Mouse (Mus musculus): ENCODE data around the gene Wtip. TPM values are rescaled to one million over a fixed set of nuclear protein-coding genes. Genes with fewer than 3 reads are reported as not detected.
A peak's percentile ranks its signal among the peaks of the same experiment; 100 is the strongest.

Gene Wtip
- polyA plus RNA-seq, 1 experiment from 2014 or later, result 7.9 TPM

- Histone ChIP-seq H3K9me3 (ENCODE audit: low read length) (no peaks in the 10 kb centered on the region), H3K27ac (ENCODE audit: low read length) (no peak overlapping the region), H3K9ac (replicated peaks; ENCODE audit: low read depth) (no peak overlapping the region), H3K27me3 (replicated peaks; ENCODE audit: insufficient read depth, low read length) (no peaks in the 10 kb centered on the region), H3K4me2 (replicated peaks; ENCODE audit: low read depth, low read length) (no peak overlapping the region), H3K36me3 (ENCODE audit: insufficient read depth, low read length) (peaks cover 76% of the 10 kb centered on the region), H3K4me1 (ENCODE audit: insufficient read depth, low read depth, low read length) (no peaks in the 10 kb centered on the region), H3K4me3 (ENCODE audit: low read depth, low read length) (no peak overlapping the region)
- ATAC-seq (no peak), DNase-seq (ENCODE audit: low spot score) (no peak)
- WGBS, result 81% methylated on average over 4 of the region's 4 CpGs
- TF ChIP-seq CTCF (IDR thresholded peaks at IDR 0.05) (no peak), EP300 (IDR thresholded peaks at IDR 0.05) (no peak)
Measured at GRCm38 (mm10) chr7:34147193-34147592, 14.1 kb upstream of the Wtip start.

- ATAC-seq (no peak), DNase-seq (ENCODE audit: low spot score) (no peak)
- TF ChIP-seq EP300 (IDR thresholded peaks at IDR 0.05) (no peak), CTCF (IDR thresholded peaks at IDR 0.05) (no peak)
- H3K27ac ChIP-seq (ENCODE audit: low read length), result no peak overlapping the region
- no peaks in the 10 kb centered on the region for H3K4me1 ChIP-seq (ENCODE audit: insufficient read depth, low read depth, low read length)
- H3K9me3 ChIP-seq (ENCODE audit: low read length), result no peaks in the 10 kb centered on the region
- no peak overlapping the region for H3K9ac ChIP-seq (replicated peaks; ENCODE audit: low read depth)
- no peak overlapping the region for H3K4me2 ChIP-seq (replicated peaks; ENCODE audit: low read depth, low read length)
- peaks cover 50% of the 10 kb centered on the region for H3K36me3 ChIP-seq (ENCODE audit: insufficient read depth, low read length)
- H3K4me3 ChIP-seq (ENCODE audit: low read depth, low read length), result no peak overlapping the region
- no peaks in the 10 kb centered on the region for H3K27me3 ChIP-seq (replicated peaks; ENCODE audit: insufficient read depth, low read length)
- 95% methylated on average over 13 of the region's 13 CpGs for WGBS
Measured at GRCm38 (mm10) chr7:34141123-34141522, 8.1 kb upstream of the Wtip start.

GRCm38 (mm10) chr7:34139493-34139892 lies 6.4 kb upstream of the Wtip start:
- no peak overlapping the region for H3K27ac ChIP-seq (ENCODE audit: low read length)
- H3K4me1 ChIP-seq (ENCODE audit: insufficient read depth, low read depth, low read length), result no peaks in the 10 kb centered on the region
- DNase-seq (ENCODE audit: low spot score) (no peak), ATAC-seq (no peak)
- H3K36me3 ChIP-seq (ENCODE audit: insufficient read depth, low read length), result peaks cover 37% of the 10 kb centered on the region
- H3K4me3 ChIP-seq (ENCODE audit: low read depth, low read length), result no peak overlapping the region
- no peaks in the 10 kb centered on the region for H3K27me3 ChIP-seq (replicated peaks; ENCODE audit: insufficient read depth, low read length)
- H3K4me2 ChIP-seq (replicated peaks; ENCODE audit: low read depth, low read length), result no peak overlapping the region
- H3K9ac ChIP-seq (replicated peaks; ENCODE audit: low read depth), result no peak overlapping the region
- no peak for TF ChIP-seq CTCF (IDR thresholded peaks at IDR 0.05)
- TF ChIP-seq EP300 (IDR thresholded peaks at IDR 0.05), result no peak
- 86% methylated on average over 6 of the region's 6 CpGs for WGBS
- no peaks in the 10 kb centered on the region for H3K9me3 ChIP-seq (ENCODE audit: low read length)

GRCm38 (mm10) chr7:34134336-34134735 lies 1.3 kb upstream of the Wtip start:
- Histone ChIP-seq H3K4me2 (replicated peaks; ENCODE audit: low read depth, low read length) (no peak overlapping the region), H3K27ac (ENCODE audit: low read length) (peak overlapping the region; percentile 94), H3K36me3 (ENCODE audit: insufficient read depth, low read length) (no peaks in the 10 kb centered on the region), H3K9me3 (ENCODE audit: low read length) (no peaks in the 10 kb centered on the region), H3K27me3 (replicated peaks; ENCODE audit: insufficient read depth, low read length) (no peaks in the 10 kb centered on the region), H3K4me3 (ENCODE audit: low read depth, low read length) (no peak overlapping the region), H3K9ac (replicated peaks; ENCODE audit: low read depth) (no peak overlapping the region), H3K4me1 (ENCODE audit: insufficient read depth, low read depth, low read length) (peaks cover 6% of the 10 kb centered on the region; the same call in 1 of the 2 replicates)
- WGBS, result 51% methylated on average over 2 of the region's 2 CpGs
- peak; percentile 31 for ATAC-seq
- TF ChIP-seq CTCF (IDR thresholded peaks at IDR 0.05), result 0 out of 2 replicates have a peak, but pooled peaks have one; percentile 2
- no peak for TF ChIP-seq EP300 (IDR thresholded peaks at IDR 0.05)
- DNase-seq (ENCODE audit: low spot score), result peak; percentile 66

- Histone ChIP-seq H3K27me3 (replicated peaks; ENCODE audit: insufficient read depth, low read length) (no peaks in the 10 kb centered on the region), H3K4me3 (ENCODE audit: low read depth, low read length) (peak overlapping the region; percentile 75), H3K4me2 (replicated peaks; ENCODE audit: low read depth, low read length) (peak overlapping the region; percentile 71), H3K9me3 (ENCODE audit: low read length) (no peaks in the 10 kb centered on the region), H3K27ac (ENCODE audit: low read length) (peak overlapping the region; percentile 94), H3K9ac (replicated peaks; ENCODE audit: low read depth) (peak overlapping the region; percentile 78), H3K4me1 (ENCODE audit: insufficient read depth, low read depth, low read length) (peaks cover 6% of the 10 kb centered on the region; the same call in 1 of the 2 replicates), H3K36me3 (ENCODE audit: insufficient read depth, low read length) (no peaks in the 10 kb centered on the region)
- TF ChIP-seq CTCF (IDR thresholded peaks at IDR 0.05), result no peak
- TF ChIP-seq EP300 (IDR thresholded peaks at IDR 0.05), result no peak
- peak; percentile 74 for ATAC-seq
- peak; percentile 48 for DNase-seq (ENCODE audit: low spot score)
- WGBS, result 4% methylated on average over 48 of the region's 116 CpGs
Measured at GRCm38 (mm10) chr7:34132355-34133079, 551 bp downstream of the Wtip start.

DNA sequence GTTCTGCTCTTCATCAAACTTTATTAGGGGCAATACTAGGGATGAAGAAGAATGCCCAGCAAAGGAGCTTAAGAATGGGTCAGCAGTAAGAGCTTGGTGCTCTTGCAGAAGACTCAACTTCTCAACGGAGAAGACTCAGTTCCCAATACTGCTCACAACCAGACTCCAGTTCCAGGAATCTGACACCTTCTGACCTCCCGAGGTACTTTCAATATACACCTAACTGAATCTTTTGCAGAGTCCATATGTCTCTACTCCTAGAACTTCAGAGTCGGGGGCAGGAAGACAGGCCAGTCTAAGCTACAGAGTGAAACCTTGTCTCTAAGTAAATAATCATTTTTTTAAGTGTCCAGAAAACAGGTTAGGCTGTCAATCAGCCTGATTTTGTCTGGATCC lies 1.1 kb downstream of the Wtip start:
- Histone ChIP-seq H3K27ac (ENCODE audit: low read length) (peak overlapping the region; percentile 94; the same call in 1 of the 2 replicates), H3K9ac (replicated peaks; ENCODE audit: low read depth) (peak overlapping the region; percentile 78), H3K27me3 (replicated peaks; ENCODE audit: insufficient read depth, low read length) (no peaks in the 10 kb centered on the region), H3K36me3 (ENCODE audit: insufficient read depth, low read length) (no peaks in the 10 kb centered on the region), H3K4me2 (replicated peaks; ENCODE audit: low read depth, low read length) (peak overlapping the region; percentile 71), H3K4me1 (ENCODE audit: insufficient read depth, low read depth, low read length) (peaks cover 6% of the 10 kb centered on the region; the same call in 1 of the 2 replicates), H3K4me3 (ENCODE audit: low read depth, low read length) (peak overlapping the region; percentile 75), H3K9me3 (ENCODE audit: low read length) (no peaks in the 10 kb centered on the region)
- ATAC-seq, result no peak
- TF ChIP-seq EP300 (IDR thresholded peaks at IDR 0.05), result no peak
- TF ChIP-seq CTCF (IDR thresholded peaks at IDR 0.05), result no peak
- 2% methylated on average over 3 of the region's 3 CpGs for WGBS
- peak; percentile 25 for DNase-seq (ENCODE audit: low spot score)

All from lung, postnatal 0 days (tissue).